Mouse (Mus musculus) spleen, adult 10 weeks (tissue): ENCODE measurements around the gene Btg3. TPM values are rescaled to one million over a fixed set of nuclear protein-coding genes. Genes with fewer than 3 reads are reported as not detected.

Experiments used
- polyA plus RNA-seq: library from polyadenylated mRNA; stranded (reverse); fragments of 350-450 nt; fragmentation: Illumina TruSeq; extraction: RNeasy Lipid Tissue Mini Kit (QIAGEN cat#74804); gene quantifications from one replicate; pipeline ENCODE4 v1.2.3, GENCODE M21; 2015; ENCODE audit warnings: low replicate concordance; ENCODE audit not compliant: insufficient read depth

The Btg3 gene
- 19.7 TPM for polyA plus RNA-seq

GRCm38 (mm10) chr16:78376745-78377570 lies at the start of gene Btg3:
Gene Btg3, minus strand, starts transcription at chr16:78377192.

GRCm38 (mm10) chr16:78301183-78301830 lies 75.7 kb downstream of the Btg3 start, which contains the start of gene Cxadr:
Gene Cxadr, plus strand, starts transcription at chr16:78301489.

Other genes starting within 250 kb of the Btg3 start
- 2.1 TPM for gene Cxadr, start 75.7 kb downstream of the Btg3 start, polyA plus RNA-seq
- 20.5 TPM for gene D16Ertd472e, start 199.5 kb upstream of the Btg3 start, polyA plus RNA-seq